Mouse (Mus musculus) thymus, postnatal 0 days (tissue): ENCODE results near the gene Lamtor2. TPM values are rescaled to one million over a fixed set of nuclear protein-coding genes. Genes with fewer than 3 reads are reported as not detected.

Experiments
- DNase-seq: peaks from one replicate; pipeline ENCODE4 v3.0.0-alpha.2; 2015; ENCODE audit warnings: low spot score
- polyA plus RNA-seq: library from polyadenylated mRNA; unstranded; fragments of >200 nt; fragmentation: Nextera tagmentation; extraction: Ambion mirVana; gene quantifications from 2 replicates; pipeline ENCODE4 v1.2.1, GENCODE M21; 2015

Lamtor2 gene
- polyA plus RNA-seq, 1 experiment from 2014 or later = 150 TPM

GRCm38 (mm10) chr3:88543651-88544410 lies 9.0 kb downstream of the Lamtor2 start:
- DNase-seq = no peak

- DNase-seq = no peak
These were observed 9.7 kb downstream of the Lamtor2 start for GRCm38 (mm10) chr3:88543174-88543573.

- no peak for DNase-seq
These were observed 10.4 kb downstream of the Lamtor2 start for GRCm38 (mm10) chr3:88542486-88542885.

- no peak for DNase-seq
These were observed 11.1 kb downstream of the Lamtor2 start for GRCm38 (mm10) chr3:88541622-88542401.

- DNase-seq = peak; percentile 43
These were observed 12.8 kb downstream of the Lamtor2 start for GRCm38 (mm10) chr3:88540085-88540484.

- no peak for DNase-seq
These were observed 13.5 kb downstream of the Lamtor2 start for GRCm38 (mm10) chr3:88539397-88539796.

- no peak for DNase-seq
These were observed 14.4 kb downstream of the Lamtor2 start for GRCm38 (mm10) chr3:88538271-88539145.

- DNase-seq = no peak
These were observed 15.7 kb downstream of the Lamtor2 start for GRCm38 (mm10) chr3:88537146-88537545.

- peak; percentile 56 for DNase-seq
These were observed 16.6 kb downstream of the Lamtor2 start for GRCm38 (mm10) chr3:88536103-88536930.

- no peak for DNase-seq
These were observed 17.3 kb downstream of the Lamtor2 start for GRCm38 (mm10) chr3:88535527-88535926.

GRCm38 (mm10) chr3:88535005-88535404 lies 17.9 kb downstream of the Lamtor2 start:
- DNase-seq = no peak

- no peak for DNase-seq
These were observed 19.2 kb downstream of the Lamtor2 start for GRCm38 (mm10) chr3:88533706-88534105.

GRCm38 (mm10) chr3:88532689-88533511 lies 20.0 kb downstream of the Lamtor2 start:
- DNase-seq = no peak

- no peak for DNase-seq
These were observed 20.6 kb downstream of the Lamtor2 start, which contains the start of gene Mex3a for GRCm38 (mm10) chr3:88532299-88532674. Gene Mex3a (plus strand): TSS chr3:88532395.

GRCm38 (mm10) chr3:88531348-88532298 lies 21.3 kb downstream of the Lamtor2 start:
- DNase-seq = peak; percentile 95

- DNase-seq = no peak
These were observed 22.6 kb downstream of the Lamtor2 start for GRCm38 (mm10) chr3:88530082-88530864.

- DNase-seq = no peak
These were observed 23.5 kb downstream of the Lamtor2 start for GRCm38 (mm10) chr3:88529204-88530000.
